Mouse (Mus musculus): Measurements from ENCODE around the gene Wfs1.
"Not testable (repeated sequence)": the region's sequence is repeated elsewhere in the genome, so short reads cannot be mapped to it uniquely, and the experiment has no call there.

Wfs1 gene

GRCm38 (mm10) chr5:36988781-36989624 lies at the start of gene Wfs1:
Gene Wfs1, minus strand, starts transcription at chr5:36989205.
- peak; percentile 89 to 92 for DNase-seq (ENCODE audit: low read depth in 1 of 2, low spot score in 2 of 2)

GRCm38 (mm10) chr5:37036884-37037283 lies 47.9 kb upstream of the Wfs1 start:
- DNase-seq (ENCODE audit: low read depth in 1 of 2, low spot score in 2 of 2), result no peak

GRCm38 (mm10) chr5:37035896-37036295 lies 46.9 kb upstream of the Wfs1 start:
- no peak for DNase-seq (ENCODE audit: low read depth in 1 of 2, low spot score in 2 of 2)

- no peak for DNase-seq (ENCODE audit: low read depth in 1 of 2, low spot score in 2 of 2)
Observed at GRCm38 (mm10) chr5:37035192-37035591, 46.2 kb upstream of the Wfs1 start.

GRCm38 (mm10) chr5:37030753-37031152 lies 41.7 kb upstream of the Wfs1 start:
- no peak for DNase-seq (ENCODE audit: low read depth in 1 of 2, low spot score in 2 of 2)

- DNase-seq (ENCODE audit: low read depth in 1 of 2, low spot score in 2 of 2), result no peak
Observed at GRCm38 (mm10) chr5:37029326-37029905, 40.4 kb upstream of the Wfs1 start.

- DNase-seq (ENCODE audit: low read depth in 1 of 2, low spot score in 2 of 2), result no peak
Observed at GRCm38 (mm10) chr5:37028486-37029311, 39.7 kb upstream of the Wfs1 start.

GRCm38 (mm10) chr5:37028104-37028485 lies 39.1 kb upstream of the Wfs1 start:
- no peak for DNase-seq (ENCODE audit: low read depth in 1 of 2, low spot score in 2 of 2)

- DNase-seq (ENCODE audit: low read depth in 1 of 2, low spot score in 2 of 2), result no peak
Observed at GRCm38 (mm10) chr5:37027701-37028100, 38.7 kb upstream of the Wfs1 start.

- no peak for DNase-seq (ENCODE audit: low read depth in 1 of 2, low spot score in 2 of 2)
Observed at GRCm38 (mm10) chr5:37017222-37017621, 28.2 kb upstream of the Wfs1 start.

GRCm38 (mm10) chr5:37015612-37016310 lies 26.8 kb upstream of the Wfs1 start:
- no peak for DNase-seq (ENCODE audit: low read depth in 1 of 2, low spot score in 2 of 2)

- DNase-seq (ENCODE audit: low read depth in 1 of 2, low spot score in 2 of 2), result no peak
Observed at GRCm38 (mm10) chr5:37010666-37011317, 21.8 kb upstream of the Wfs1 start.

GRCm38 (mm10) chr5:37009761-37010160 lies 20.8 kb upstream of the Wfs1 start:
- DNase-seq (ENCODE audit: low read depth in 1 of 2, low spot score in 2 of 2), result not testable (repeated sequence)

GRCm38 (mm10) chr5:37002001-37002400 lies 13.0 kb upstream of the Wfs1 start:
- DNase-seq (ENCODE audit: low read depth in 1 of 2, low spot score in 2 of 2), result peak in 1 of 2 experiments; percentile 56

- no peak for DNase-seq (ENCODE audit: low read depth in 1 of 2, low spot score in 2 of 2)
Observed at GRCm38 (mm10) chr5:37001002-37001401, 12.0 kb upstream of the Wfs1 start.

GRCm38 (mm10) chr5:36997996-36998395 lies 9.0 kb upstream of the Wfs1 start:
- DNase-seq (ENCODE audit: low read depth in 1 of 2, low spot score in 2 of 2), result peak; percentile 23 to 24

- no peak for DNase-seq (ENCODE audit: low read depth in 1 of 2, low spot score in 2 of 2)
Observed at GRCm38 (mm10) chr5:36996410-36996809, 7.4 kb upstream of the Wfs1 start.

- no peak for DNase-seq (ENCODE audit: low read depth in 1 of 2, low spot score in 2 of 2)
Observed at GRCm38 (mm10) chr5:36990631-36991350, 1.8 kb upstream of the Wfs1 start.

GRCm38 (mm10) chr5:36990196-36990595 lies 1.2 kb upstream of the Wfs1 start:
- DNase-seq (ENCODE audit: low read depth in 1 of 2, low spot score in 2 of 2), result no peak

GRCm38 (mm10) chr5:36989625-36989977 lies 596 bp upstream of the Wfs1 start:
- DNase-seq (ENCODE audit: low read depth in 1 of 2, low spot score in 2 of 2), result no peak

All from monocyte, adult 2 months (primary cell).